Mouse (Mus musculus) right cerebral cortex, postnatal 36 days (tissue): ENCODE measurements around the gene Tuba1b.
"Not testable (repeated sequence)": the region's sequence is repeated elsewhere in the genome, so short reads cannot be mapped to it uniquely, and the experiment has no call there.

ENCODE experiments used
- DNase-seq, 2 experiments: peaks; one replicate each; pipeline ENCODE4 v3.0.0; 2022; ENCODE audit warnings: low spot score in 2 of 2, mixed read lengths in 1 of 2

Tuba1b gene

GRCm38 (mm10) chr15:98954425-98955253, 20.3 kb upstream of the Tuba1b start:
- peak in 1 of 2 experiments; percentile 58 for DNase-seq

GRCm38 (mm10) chr15:98953401-98954356, 19.3 kb upstream of the Tuba1b start, which contains the start of the genes Gm49450 and Tuba1a:
Gene Gm49450 (minus strand): TSS chr15:98953551.
Gene Tuba1a (minus strand): TSS chr15:98953703.
- DNase-seq, result peak; percentile 96 to 97

- no peak for DNase-seq
Observed at GRCm38 (mm10) chr15:98952751-98953400, 18.5 kb upstream of the Tuba1b start.

- no peak for DNase-seq
Observed at GRCm38 (mm10) chr15:98952063-98952455, 17.7 kb upstream of the Tuba1b start.

- DNase-seq, result not testable (repeated sequence)
Observed at GRCm38 (mm10) chr15:98951122-98952062, 17.0 kb upstream of the Tuba1b start.

- no peak for DNase-seq
Observed at GRCm38 (mm10) chr15:98949607-98949892, 15.2 kb upstream of the Tuba1b start.

GRCm38 (mm10) chr15:98948857-98949606, 14.7 kb upstream of the Tuba1b start:
- DNase-seq, result no peak

GRCm38 (mm10) chr15:98948382-98948781, 14.0 kb upstream of the Tuba1b start:
- DNase-seq, result no peak

GRCm38 (mm10) chr15:98947884-98948283, 13.5 kb upstream of the Tuba1b start:
- DNase-seq, result no peak

GRCm38 (mm10) chr15:98943133-98943532, 8.8 kb upstream of the Tuba1b start:
- DNase-seq, result no peak

GRCm38 (mm10) chr15:98942081-98942480, 7.7 kb upstream of the Tuba1b start:
- DNase-seq, result no peak

- DNase-seq, result no peak
Observed at GRCm38 (mm10) chr15:98941539-98941938, 7.2 kb upstream of the Tuba1b start.

- DNase-seq, result no peak
Observed at GRCm38 (mm10) chr15:98940816-98941215, 6.5 kb upstream of the Tuba1b start.

GRCm38 (mm10) chr15:98933833-98934216, 540 bp downstream of the Tuba1b start:
- peak; percentile 92 to 95 for DNase-seq

- DNase-seq, result not testable (repeated sequence)
Observed at GRCm38 (mm10) chr15:98933004-98933671, 1.2 kb downstream of the Tuba1b start.

GRCm38 (mm10) chr15:98930998-98931397, 3.4 kb downstream of the Tuba1b start:
- no peak for DNase-seq

- no peak for DNase-seq
Observed at GRCm38 (mm10) chr15:98930017-98930734, 4.2 kb downstream of the Tuba1b start.

- peak in 1 of 2 experiments; percentile 45 for DNase-seq
Observed at GRCm38 (mm10) chr15:98928598-98929240, 5.6 kb downstream of the Tuba1b start.
